Mouse (Mus musculus) granulocyte monocyte progenitor cell, adult 5-6 weeks (primary cell): Measurements from ENCODE around the gene Mphosph9. TPM values are rescaled to one million over a fixed set of nuclear protein-coding genes. Genes with fewer than 3 reads are reported as not detected.

ENCODE experiments used
- ATAC-seq: replicated peaks from 2 replicates; pipeline ENCODE4 v1.8.0; 2016; ENCODE audit warnings: mild to moderate bottlenecking, moderate TSS enrichment, inconsistent platforms; ENCODE audit not compliant: poor library complexity, severe bottlenecking
- total RNA-seq, 2 experiments: library from RNA; stranded (forward) in 1 of 2; stranded (reverse) in 1 of 2; fragments of 200-712, 200-1000 nt in 1 of 2; fragments of >200 nt in 1 of 2; fragmentation: Nextera tagmentation in 1 of 2; gene quantifications; 2 replicates each; pipeline ENCODE4 v1.2.3; 2014 to 2017

Gene Mphosph9
- total RNA-seq, 2 experiments from 2014 or later = 20.4 to 20.8 TPM

GRCm38 (mm10) chr5:124201564-124201963 is 126.2 kb downstream of the Mphosph9 start:
- ATAC-seq = no peak

Other genes starting within 250 kb of the Mphosph9 start
- gene Abcb9, start 232.2 kb downstream of the Mphosph9 start, total RNA-seq (2014; fragmentation: Nextera tagmentation) = 0.71 and 0.96 TPM in 2 replicates
- 0.73 and 2.7 TPM in 2 replicates for gene Abcb9, start 232.2 kb downstream of the Mphosph9 start, total RNA-seq (2017)
- gene Ogfod2, start 215.7 kb downstream of the Mphosph9 start, total RNA-seq (2014; fragmentation: Nextera tagmentation) = 8.9 and 12.1 TPM in 2 replicates
- 14.9 and 18.6 TPM in 2 replicates for gene Ogfod2, start 215.7 kb downstream of the Mphosph9 start, total RNA-seq (2017)
- 65.3 and 89.4 TPM in 2 replicates for gene Arl6ip4, start 211.9 kb downstream of the Mphosph9 start, total RNA-seq (2014; fragmentation: Nextera tagmentation)
- gene Arl6ip4, start 211.9 kb downstream of the Mphosph9 start, total RNA-seq (2017) = 89.7 and 99.8 TPM in 2 replicates
- gene Pitpnm2, start 78.2 kb downstream of the Mphosph9 start, total RNA-seq (2014; fragmentation: Nextera tagmentation) = 8.8 and 10.4 TPM in 2 replicates
- gene Pitpnm2, start 78.2 kb downstream of the Mphosph9 start, total RNA-seq (2017) = 3.1 and 4.1 TPM in 2 replicates
- gene 2810006K23Rik, start 117 bp upstream of the Mphosph9 start, total RNA-seq (2014; fragmentation: Nextera tagmentation) = 11.3 and 15.5 TPM in 2 replicates
- 16.8 and 21.7 TPM in 2 replicates for gene 2810006K23Rik, start 117 bp upstream of the Mphosph9 start, total RNA-seq (2017)
- gene Cdk2ap1, start 35.1 kb upstream of the Mphosph9 start, total RNA-seq (2014; fragmentation: Nextera tagmentation) = 268 and 302 TPM in 2 replicates
- 157 and 185 TPM in 2 replicates for gene Cdk2ap1, start 35.1 kb upstream of the Mphosph9 start, total RNA-seq (2017)
- 130 and 135 TPM in 2 replicates for gene Sbno1, start 98.0 kb upstream of the Mphosph9 start, total RNA-seq (2014; fragmentation: Nextera tagmentation)
- gene Sbno1, start 98.0 kb upstream of the Mphosph9 start, total RNA-seq (2017) = 167 and 174 TPM in 2 replicates
- gene Kmt5a, start 112.0 kb upstream of the Mphosph9 start, total RNA-seq (2014; fragmentation: Nextera tagmentation) = 210 and 216 TPM in 2 replicates
- gene Kmt5a, start 112.0 kb upstream of the Mphosph9 start, total RNA-seq (2017) = 112 and 163 TPM in 2 replicates
- gene Rilpl2, start 150.4 kb upstream of the Mphosph9 start, total RNA-seq (2014; fragmentation: Nextera tagmentation) = 51.9 and 68.3 TPM in 2 replicates
- 40.5 and 61.8 TPM in 2 replicates for gene Rilpl2, start 150.4 kb upstream of the Mphosph9 start, total RNA-seq (2017)
- 9.1 and 12.3 TPM in 2 replicates for gene Snrnp35, start 155.2 kb upstream of the Mphosph9 start, total RNA-seq (2014; fragmentation: Nextera tagmentation)
- 11.8 and 11.9 TPM in 2 replicates for gene Snrnp35, start 155.2 kb upstream of the Mphosph9 start, total RNA-seq (2017)
- gene Rilpl1, start 203.4 kb upstream of the Mphosph9 start, total RNA-seq (2014; fragmentation: Nextera tagmentation) = 1.3 TPM in 1 of 2 replicates, not detected in the other
- gene Rilpl1, start 203.4 kb upstream of the Mphosph9 start, total RNA-seq (2017) = not detected in 2 replicates
- gene Tmed2, start 212.7 kb upstream of the Mphosph9 start, total RNA-seq (2014; fragmentation: Nextera tagmentation) = 512 and 560 TPM in 2 replicates
- gene Tmed2, start 212.7 kb upstream of the Mphosph9 start, total RNA-seq (2017) = 584 and 1,053 TPM in 2 replicates
- gene Ddx55, start 224.9 kb upstream of the Mphosph9 start, total RNA-seq (2014; fragmentation: Nextera tagmentation) = 14.5 and 19.8 TPM in 2 replicates
- gene Ddx55, start 224.9 kb upstream of the Mphosph9 start, total RNA-seq (2017) = 8.4 and 10.6 TPM in 2 replicates